Mouse (Mus musculus) cerebellum, adult 9-10 months (tissue): ENCODE data around the gene Mtmr14.
A peak's percentile ranks its signal among the peaks of the same experiment; 100 is the strongest.

Experiments
- DNase-seq: peaks from one replicate; pipeline ENCODE4 v3.0.0; 2022

Mtmr14 gene

DNA sequence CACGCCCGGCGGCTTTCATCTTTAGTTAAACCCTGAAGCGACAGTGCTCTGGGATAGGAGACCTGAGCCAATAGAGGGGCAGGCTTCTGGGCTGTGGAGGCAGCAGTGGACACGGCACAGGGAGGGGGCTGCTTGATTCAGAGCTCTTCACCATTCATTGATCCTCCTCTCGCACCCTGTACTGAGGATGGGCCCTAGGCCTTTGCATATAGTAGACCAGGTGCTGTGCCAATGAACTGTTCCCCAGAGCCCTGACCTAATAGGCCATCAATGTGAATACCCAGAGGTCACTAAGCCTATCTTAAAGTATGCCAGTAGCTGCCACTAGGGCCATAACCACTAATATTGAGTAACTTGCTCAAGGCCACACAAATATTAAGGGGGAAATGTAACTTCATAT, 44.0 kb downstream of the Mtmr14 start:
- DNase-seq = peak; percentile 13

DNA sequence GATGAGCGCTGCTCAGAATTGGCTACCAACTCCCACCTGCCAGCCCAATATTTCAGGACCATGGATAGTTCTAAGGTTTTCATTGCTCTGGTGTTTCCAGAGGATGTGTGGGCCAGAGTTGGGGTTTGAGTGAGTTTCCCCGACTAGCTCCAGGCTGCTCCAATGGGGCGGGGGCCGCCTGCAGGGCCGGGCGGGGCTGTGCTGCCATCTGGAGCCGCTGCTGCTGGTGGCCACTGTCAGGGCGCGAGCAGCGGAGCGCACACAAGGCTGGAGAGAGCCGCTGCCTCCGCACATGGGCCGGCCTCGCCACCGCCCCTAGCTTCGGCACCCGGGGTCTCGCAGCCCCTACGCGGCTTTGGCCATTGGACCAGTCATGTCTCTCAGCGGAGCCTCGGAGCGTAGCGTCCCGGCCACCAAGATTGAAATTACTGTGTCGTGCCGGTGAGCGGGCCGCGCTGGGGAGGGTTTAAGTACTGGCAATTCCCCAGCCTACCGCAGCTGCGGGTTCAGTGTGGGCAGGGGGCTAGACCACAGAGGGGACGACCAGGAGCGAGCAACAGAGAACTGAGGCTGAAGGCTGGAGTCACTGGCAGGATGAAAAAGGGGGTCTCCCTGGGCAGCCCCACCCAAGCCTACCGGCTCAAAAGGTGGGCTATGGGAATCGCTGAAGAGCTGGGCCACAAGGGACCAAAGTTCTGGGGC, 44.6 kb downstream of the Mtmr14 start, which contains the start of gene Cpne9:
Gene Cpne9 (plus strand): TSS at position 207 of the 702 bp plus-strand sequence.
- DNase-seq = peak; percentile 45

DNA sequence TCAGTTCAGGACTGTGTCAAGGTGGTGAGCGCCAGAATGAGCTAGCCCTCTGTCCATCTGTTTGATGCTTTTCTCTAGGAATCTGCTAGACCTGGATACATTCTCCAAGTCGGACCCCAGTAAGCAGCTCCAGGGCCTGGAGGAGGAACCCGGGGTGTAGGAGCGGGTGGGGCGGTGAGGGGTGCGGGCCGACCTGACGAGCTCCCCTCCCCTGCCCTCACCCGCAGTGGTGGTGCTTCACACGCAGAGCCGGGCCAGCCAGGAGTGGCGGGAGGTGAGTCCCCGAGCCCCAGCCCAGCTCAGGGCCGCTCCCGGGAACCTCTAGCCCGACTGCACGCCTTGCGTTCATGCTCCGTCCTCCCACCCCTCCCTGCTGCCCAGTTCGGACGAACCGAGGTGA, 45.3 kb downstream of the Mtmr14 start:
- DNase-seq = peak; percentile 47

GRCm38 (mm10) chr6:113283500-113283899, 45.9 kb downstream of the Mtmr14 start:
- DNase-seq = peak; percentile 57

GRCm38 (mm10) chr6:113284931-113285330, 47.3 kb downstream of the Mtmr14 start:
- DNase-seq = no peak

- no peak for DNase-seq
Measured at GRCm38 (mm10) chr6:113286316-113286715, 48.7 kb downstream of the Mtmr14 start.

GRCm38 (mm10) chr6:113287236-113287635, 49.6 kb downstream of the Mtmr14 start:
- DNase-seq = no peak

DNA sequence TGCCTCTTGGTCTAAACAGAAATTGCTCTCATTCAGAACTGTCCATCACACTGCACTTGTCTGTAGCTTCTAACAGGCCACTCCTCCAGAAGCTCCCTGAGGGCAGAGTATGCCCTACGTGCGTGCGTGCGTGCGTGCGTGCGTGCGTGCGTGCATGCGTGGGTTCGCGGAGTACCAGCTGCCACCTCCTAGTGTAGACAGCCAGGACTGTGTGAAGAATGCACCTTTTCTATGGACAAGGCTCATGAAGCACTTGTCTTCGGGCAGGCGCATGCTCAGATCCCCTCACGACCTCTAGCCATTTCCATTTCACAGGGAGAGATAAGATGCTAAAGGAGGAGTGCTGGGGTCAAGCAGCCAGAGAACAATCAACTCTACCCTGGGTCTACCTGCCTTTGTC, 51.7 kb downstream of the Mtmr14 start:
- DNase-seq = no peak

- no peak for DNase-seq
Measured at GRCm38 (mm10) chr6:113290346-113290745, 52.7 kb downstream of the Mtmr14 start.

GRCm38 (mm10) chr6:113292938-113293337, 55.3 kb downstream of the Mtmr14 start:
- no peak for DNase-seq

DNA sequence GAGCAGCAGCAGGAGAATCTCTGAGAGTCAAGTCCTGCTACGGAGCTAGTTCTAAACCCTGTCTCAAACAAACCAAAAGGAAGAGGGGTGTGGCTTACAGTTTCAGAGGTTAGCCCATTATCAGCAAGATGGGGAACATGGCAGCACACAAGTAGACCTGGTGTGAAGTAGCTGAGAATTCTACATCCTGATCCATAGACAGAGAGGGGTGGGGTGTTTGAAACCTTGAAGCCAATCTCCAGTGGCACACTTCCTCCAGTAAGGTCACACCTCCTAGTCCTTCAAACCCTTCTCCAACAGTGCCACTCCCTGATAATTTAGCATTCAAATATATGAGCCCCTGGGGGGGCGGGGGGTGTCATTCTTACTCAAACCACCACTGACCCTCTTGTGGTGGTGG, 58.4 kb downstream of the Mtmr14 start:
- DNase-seq = no peak

- DNase-seq = no peak
Measured at GRCm38 (mm10) chr6:113296639-113297038, 59.0 kb downstream of the Mtmr14 start.

GRCm38 (mm10) chr6:113301350-113301749, 63.7 kb downstream of the Mtmr14 start:
- DNase-seq = no peak

GRCm38 (mm10) chr6:113302258-113302657, 64.6 kb downstream of the Mtmr14 start:
- DNase-seq = no peak

DNA sequence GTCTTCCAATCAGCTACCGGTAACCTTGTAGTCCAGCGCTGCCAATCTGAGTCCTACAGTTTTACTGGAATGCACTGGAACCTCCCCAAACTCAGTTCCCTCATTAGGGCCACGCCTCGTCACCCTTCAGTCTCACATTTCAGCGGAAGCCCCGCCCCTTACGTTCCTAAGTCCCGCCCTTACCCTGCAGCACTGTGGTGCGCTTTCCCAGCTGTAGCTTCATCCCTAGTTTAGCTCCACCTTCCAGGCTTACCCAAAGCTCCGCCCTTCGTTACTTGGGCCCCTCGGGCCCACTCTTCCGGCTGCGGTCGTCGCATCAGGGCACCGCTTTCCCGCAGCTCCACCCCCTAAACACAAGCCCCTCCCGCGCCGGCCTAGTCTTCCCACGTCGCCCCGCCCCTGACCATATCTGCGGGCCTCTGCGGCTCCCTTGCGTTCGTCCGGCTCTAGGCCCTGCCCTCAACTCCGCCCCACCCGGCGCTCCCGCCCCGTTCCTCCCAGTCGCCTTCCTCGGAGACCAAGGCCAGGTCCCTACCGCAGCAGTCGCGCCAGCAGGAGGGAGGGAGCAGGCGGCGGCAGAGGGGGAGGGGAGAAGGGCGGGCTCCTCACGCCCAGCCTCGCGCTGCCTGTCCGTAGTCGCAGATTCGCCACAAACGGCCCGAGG, 68.8 kb downstream of the Mtmr14 start:
- DNase-seq = peak; percentile 99

- no peak for DNase-seq
Measured at GRCm38 (mm10) chr6:113306986-113307349, 69.3 kb downstream of the Mtmr14 start, which contains the start of gene Brpf1. Gene Brpf1 (plus strand): TSS chr6:113307137.

DNA sequence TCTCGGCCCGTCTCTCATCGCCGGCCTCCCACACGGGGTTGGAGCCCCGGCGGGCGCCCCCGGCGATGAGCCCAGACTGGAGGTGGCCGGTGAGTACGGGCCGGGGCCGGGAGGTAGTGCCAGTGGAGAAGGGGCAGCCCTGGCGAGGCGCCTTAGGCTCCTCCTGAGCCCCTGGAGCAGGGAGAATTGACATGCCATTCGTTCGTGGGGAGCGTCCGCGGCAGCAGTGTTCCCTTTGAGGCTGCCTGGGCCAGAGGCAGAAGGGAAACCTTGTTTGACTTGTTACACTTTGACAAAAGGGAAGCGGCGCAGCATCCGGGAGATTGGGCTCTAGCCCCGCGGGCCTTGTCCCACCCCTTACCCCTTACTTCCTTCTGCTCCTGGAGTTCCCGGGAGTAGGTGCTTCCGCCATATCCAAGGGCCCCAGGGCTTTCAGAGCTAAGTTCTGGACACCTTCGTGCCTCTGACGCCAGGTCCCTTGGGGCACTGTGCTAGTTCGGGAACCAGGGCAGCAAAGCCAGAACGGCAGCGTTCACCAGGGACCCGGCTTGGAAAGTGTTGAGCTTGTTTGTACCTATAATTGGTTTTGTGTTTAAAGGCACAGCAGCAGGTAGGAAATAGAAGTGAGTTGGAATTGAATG, 70.0 kb downstream of the Mtmr14 start:
- DNase-seq = peak; percentile 69

DNA sequence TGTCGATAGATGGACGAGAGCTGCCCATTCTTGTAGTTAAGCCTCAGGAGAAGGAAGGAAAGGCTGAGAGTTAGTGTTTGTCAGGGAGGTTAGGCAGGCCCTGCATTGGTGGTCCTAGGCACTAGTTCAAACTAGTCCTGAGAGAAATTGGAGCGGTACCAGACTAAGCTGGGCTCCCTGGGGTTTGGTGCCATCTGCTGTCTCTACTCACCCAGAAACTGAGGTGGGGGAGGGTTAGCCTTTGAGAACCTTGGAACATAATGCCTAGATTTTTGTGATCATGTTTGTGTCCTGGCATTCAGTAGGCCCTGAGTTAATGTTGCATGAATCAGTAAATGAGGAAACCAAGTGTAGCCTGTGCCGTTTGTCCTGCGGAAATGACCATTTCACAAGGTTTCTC, 70.5 kb downstream of the Mtmr14 start:
- peak; percentile 91 for DNase-seq

DNA sequence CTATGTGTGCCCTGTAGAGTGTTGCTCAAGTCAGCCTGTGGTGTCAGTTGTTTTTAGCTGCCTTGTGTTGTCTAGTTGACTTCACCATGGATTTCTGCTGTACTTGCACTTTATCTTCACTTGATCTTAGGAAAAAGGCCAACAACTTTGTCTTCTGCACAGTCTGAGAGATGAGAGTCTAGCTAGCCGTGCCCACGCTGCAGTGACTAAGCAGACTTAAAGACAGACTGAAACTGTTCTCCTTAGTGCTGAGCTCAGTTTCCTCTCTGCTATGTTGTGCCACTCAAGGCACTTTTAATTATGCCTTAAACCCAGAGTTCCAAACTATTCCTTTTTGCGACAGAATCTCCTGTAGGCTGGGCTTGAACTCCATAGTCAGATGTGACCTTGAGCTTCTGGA, 78.3 kb downstream of the Mtmr14 start:
- DNase-seq = no peak

DNA sequence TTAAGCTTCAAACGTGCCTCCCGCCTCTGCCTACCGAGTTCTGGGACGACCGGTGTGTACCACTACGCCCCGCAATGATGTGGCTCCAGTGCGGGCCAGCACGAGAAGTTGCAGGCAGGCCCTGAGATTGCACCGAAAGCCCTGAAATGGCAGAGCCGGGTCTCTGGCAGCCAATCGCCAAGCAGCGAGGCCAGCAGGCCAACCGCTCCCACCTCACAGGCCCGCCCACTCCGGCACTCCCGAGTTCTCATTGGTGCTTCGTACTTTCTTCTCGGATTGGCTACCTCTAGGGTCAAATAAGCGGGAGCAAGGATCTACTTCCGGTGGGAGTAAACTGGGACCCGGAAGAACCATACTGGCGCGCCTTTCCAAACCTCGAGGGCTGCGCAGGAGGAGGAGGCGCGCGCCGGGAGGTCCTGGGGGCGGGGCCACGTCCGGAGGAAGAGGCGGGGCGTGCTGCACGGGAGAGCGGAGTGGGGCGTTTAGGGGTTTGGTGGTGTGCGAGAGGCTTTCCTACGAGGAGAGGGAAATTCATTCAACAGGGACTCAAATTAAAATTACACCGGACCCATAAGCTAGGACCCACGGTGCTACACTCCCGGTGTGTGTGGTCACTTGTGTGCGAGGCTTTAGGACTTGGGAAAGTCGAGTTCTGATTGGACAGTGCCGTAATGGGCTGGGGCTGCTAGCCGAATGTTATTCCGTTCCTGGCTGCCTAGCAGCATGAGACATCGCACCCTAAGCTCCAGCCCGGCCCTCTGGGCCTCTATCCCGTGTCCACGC, 89.1 kb downstream of the Mtmr14 start, which contains the start of gene Ogg1:
Gene Ogg1 (plus strand): TSS at position 440 of the 783 bp plus-strand sequence.
- peak; percentile 98 for DNase-seq

- DNase-seq = no peak
Measured at GRCm38 (mm10) chr6:113329396-113329795, 91.8 kb downstream of the Mtmr14 start.

- no peak for DNase-seq
Measured at GRCm38 (mm10) chr6:113330547-113330946, 92.9 kb downstream of the Mtmr14 start.
